Mouse (Mus musculus): Measurements from ENCODE around the gene Kdm4c. TPM values are rescaled to one million over a fixed set of nuclear protein-coding genes. Genes with fewer than 3 reads are reported as not detected.

Kdm4c gene
- polyA plus RNA-seq, 1 experiment from 2014 or later, result 11.9 TPM

DNA sequence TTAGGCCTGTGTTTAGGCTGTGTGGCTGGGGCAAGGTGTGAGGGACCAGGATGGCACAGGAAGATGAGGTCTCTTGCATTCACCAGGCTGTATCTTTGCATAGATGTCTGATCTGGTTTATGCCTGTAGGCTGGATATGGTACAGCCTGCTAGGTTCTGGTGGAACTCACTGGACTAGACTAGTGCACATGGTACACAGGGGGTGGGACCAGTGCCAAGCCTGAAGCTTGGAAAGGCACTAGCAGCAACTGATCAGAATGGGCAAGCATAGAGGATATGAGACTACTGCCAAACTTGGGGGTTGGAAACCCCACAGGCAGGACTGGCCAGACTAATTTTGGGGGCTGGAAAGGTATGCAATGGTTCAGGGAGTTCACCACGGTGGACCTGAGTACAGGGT lies 35.2 kb downstream of the Kdm4c start:
- H3K9me3 ChIP-seq (replicated peaks; ENCODE audit: control insufficient read depth, low read length), result no peaks in the 10 kb centered on the region
- H3K4me1 ChIP-seq (ENCODE audit: control insufficient read depth, insufficient read depth, low read length), result no peaks in the 10 kb centered on the region
- no peak for ATAC-seq (replicated peaks; ENCODE audit: insufficient number of reproducible peaks, low FRiP score, low TSS enrichment)
- H3K4me2 ChIP-seq, result no peak overlapping the region
- no peak overlapping the region for H3K27ac ChIP-seq (ENCODE audit: low read depth, low read length)
- no peak overlapping the region for H3K4me3 ChIP-seq (ENCODE audit: low read depth, low read length)
- H3K27me3 ChIP-seq (ENCODE audit: control insufficient read depth, insufficient read depth, low read length), result no peaks in the 10 kb centered on the region
- no peak overlapping the region for H3K9ac ChIP-seq (ENCODE audit: low read depth, low read length)
- no peaks in the 10 kb centered on the region for H3K36me3 ChIP-seq (ENCODE audit: control insufficient read depth, insufficient read depth, low read length)
- WGBS (ENCODE audit: insufficient replicate concordance), result 90% methylated on average over 1 of the region's 1 CpGs

GRCm38 (mm10) chr4:74280170-74280569 lies 37.9 kb downstream of the Kdm4c start:
- Histone ChIP-seq H3K9ac (ENCODE audit: low read depth, low read length) (no peak overlapping the region), H3K27me3 (ENCODE audit: control insufficient read depth, insufficient read depth, low read length) (no peaks in the 10 kb centered on the region), H3K4me2 (no peak overlapping the region), H3K36me3 (ENCODE audit: control insufficient read depth, insufficient read depth, low read length) (no peaks in the 10 kb centered on the region), H3K27ac (ENCODE audit: low read depth, low read length) (no peak overlapping the region), H3K4me1 (ENCODE audit: control insufficient read depth, insufficient read depth, low read length) (no peaks in the 10 kb centered on the region), H3K4me3 (ENCODE audit: low read depth, low read length) (no peak overlapping the region), H3K9me3 (replicated peaks; ENCODE audit: control insufficient read depth, low read length) (no peaks in the 10 kb centered on the region)
- no peak for ATAC-seq (replicated peaks; ENCODE audit: insufficient number of reproducible peaks, low FRiP score, low TSS enrichment)
- 77% methylated on average over 3 of the region's 3 CpGs for WGBS (ENCODE audit: insufficient replicate concordance)

GRCm38 (mm10) chr4:74287851-74288250 lies 45.6 kb downstream of the Kdm4c start:
- Histone ChIP-seq H3K9me3 (replicated peaks; ENCODE audit: control insufficient read depth, low read length) (no peaks in the 10 kb centered on the region), H3K4me1 (ENCODE audit: control insufficient read depth, insufficient read depth, low read length) (no peaks in the 10 kb centered on the region), H3K27ac (ENCODE audit: low read depth, low read length) (no peak overlapping the region), H3K27me3 (ENCODE audit: control insufficient read depth, insufficient read depth, low read length) (no peaks in the 10 kb centered on the region), H3K4me2 (no peak overlapping the region), H3K4me3 (ENCODE audit: low read depth, low read length) (no peak overlapping the region), H3K9ac (ENCODE audit: low read depth, low read length) (no peak overlapping the region), H3K36me3 (ENCODE audit: control insufficient read depth, insufficient read depth, low read length) (no peaks in the 10 kb centered on the region)
- no peak for ATAC-seq (replicated peaks; ENCODE audit: insufficient number of reproducible peaks, low FRiP score, low TSS enrichment)
- 92% methylated on average over 3 of the region's 3 CpGs for WGBS (ENCODE audit: insufficient replicate concordance)

DNA sequence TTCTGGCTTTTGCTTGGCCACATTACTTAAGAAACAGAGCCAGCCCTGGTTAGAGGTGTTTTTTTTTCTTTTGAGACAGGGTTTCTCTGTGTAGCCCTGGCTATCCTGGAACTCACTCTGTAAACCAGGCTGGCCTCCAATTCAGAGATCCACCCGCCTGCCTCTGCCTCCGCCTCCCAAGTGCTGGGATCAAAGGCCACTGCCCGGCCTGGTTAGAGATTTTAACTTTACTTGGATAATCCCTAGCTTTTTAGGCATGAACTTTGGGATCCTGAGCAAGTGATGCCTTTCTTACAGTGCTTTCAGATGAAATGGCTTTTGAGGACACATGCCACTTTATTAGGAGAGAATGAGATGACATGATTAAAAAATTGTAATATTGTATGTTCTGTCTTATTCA lies 52.4 kb downstream of the Kdm4c start:
- no peak overlapping the region for H3K4me2 ChIP-seq
- WGBS (ENCODE audit: insufficient replicate concordance), result 80% methylated on average over 3 of the region's 3 CpGs
- H3K36me3 ChIP-seq (ENCODE audit: control insufficient read depth, insufficient read depth, low read length), result no peaks in the 10 kb centered on the region
- no peaks in the 10 kb centered on the region for H3K4me1 ChIP-seq (ENCODE audit: control insufficient read depth, insufficient read depth, low read length)
- no peak overlapping the region for H3K27ac ChIP-seq (ENCODE audit: low read depth, low read length)
- ATAC-seq (replicated peaks; ENCODE audit: insufficient number of reproducible peaks, low FRiP score, low TSS enrichment), result no peak
- no peaks in the 10 kb centered on the region for H3K9me3 ChIP-seq (replicated peaks; ENCODE audit: control insufficient read depth, low read length)
- no peak overlapping the region for H3K9ac ChIP-seq (ENCODE audit: low read depth, low read length)
- H3K4me3 ChIP-seq (ENCODE audit: low read depth, low read length), result no peak overlapping the region
- H3K27me3 ChIP-seq (ENCODE audit: control insufficient read depth, insufficient read depth, low read length), result no peaks in the 10 kb centered on the region

DNA sequence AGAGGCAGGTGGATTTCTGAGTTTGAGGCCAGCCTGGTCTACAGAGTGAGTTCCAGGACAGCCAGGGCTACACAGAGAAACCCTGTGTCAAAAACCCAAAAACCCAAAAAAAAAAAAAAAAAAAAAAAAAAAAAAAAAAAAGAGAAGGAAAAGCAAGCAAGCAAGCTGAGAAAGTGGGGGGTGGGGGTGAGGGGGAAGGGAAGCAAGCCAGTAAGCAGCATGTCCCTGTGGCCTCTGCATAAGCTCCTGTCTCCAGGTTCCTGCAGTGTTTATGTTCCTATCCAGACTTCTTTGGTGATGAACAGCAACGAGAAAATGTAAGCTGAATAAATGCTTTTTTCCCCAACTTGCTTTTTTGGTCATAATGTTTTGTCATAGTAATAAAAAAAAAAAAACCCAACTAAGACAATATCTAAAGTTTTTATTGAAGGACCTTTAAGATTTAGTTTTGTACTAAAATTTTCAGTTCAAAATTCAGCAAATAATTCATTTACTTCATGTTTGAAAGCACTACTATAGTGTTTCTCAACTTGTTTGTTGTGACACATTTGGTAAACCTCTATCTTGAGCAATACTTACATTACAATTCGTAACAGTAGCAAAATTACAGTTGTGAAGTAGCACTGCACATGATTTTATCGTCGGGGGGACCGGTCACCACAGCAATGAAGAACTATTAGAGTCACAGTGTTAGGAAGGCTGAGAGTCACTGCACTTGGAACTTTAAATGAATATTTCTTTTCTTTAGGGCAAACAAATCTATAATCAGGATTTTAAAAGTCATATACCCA lies 63.2 kb downstream of the Kdm4c start:
- no peak for ATAC-seq (replicated peaks; ENCODE audit: insufficient number of reproducible peaks, low FRiP score, low TSS enrichment)
- no peak overlapping the region for H3K4me3 ChIP-seq (ENCODE audit: low read depth, low read length)
- H3K27me3 ChIP-seq (ENCODE audit: control insufficient read depth, insufficient read depth, low read length), result no peaks in the 10 kb centered on the region
- H3K36me3 ChIP-seq (ENCODE audit: control insufficient read depth, insufficient read depth, low read length), result peaks cover under 1% of the 10 kb centered on the region; the same call in 1 of the 2 replicates
- H3K27ac ChIP-seq (ENCODE audit: low read depth, low read length), result no peak overlapping the region
- H3K9ac ChIP-seq (ENCODE audit: low read depth, low read length), result no peak overlapping the region
- H3K9me3 ChIP-seq (replicated peaks; ENCODE audit: control insufficient read depth, low read length), result no peaks in the 10 kb centered on the region
- 91% methylated on average over 5 of the region's 5 CpGs for WGBS (ENCODE audit: insufficient replicate concordance)
- H3K4me1 ChIP-seq (ENCODE audit: control insufficient read depth, insufficient read depth, low read length), result no peaks in the 10 kb centered on the region
- no peak overlapping the region for H3K4me2 ChIP-seq

GRCm38 (mm10) chr4:74311135-74311534 lies 68.8 kb downstream of the Kdm4c start:
- no peak overlapping the region for H3K4me2 ChIP-seq
- 0 out of 2 replicates have a peak, but pooled peaks cover 3% of the 10 kb centered on the region for H3K36me3 ChIP-seq (ENCODE audit: control insufficient read depth, insufficient read depth, low read length)
- H3K4me1 ChIP-seq (ENCODE audit: control insufficient read depth, insufficient read depth, low read length), result no peaks in the 10 kb centered on the region
- no peaks in the 10 kb centered on the region for H3K27me3 ChIP-seq (ENCODE audit: control insufficient read depth, insufficient read depth, low read length)
- 89% methylated on average over 5 of the region's 5 CpGs for WGBS (ENCODE audit: insufficient replicate concordance)
- H3K9ac ChIP-seq (ENCODE audit: low read depth, low read length), result no peak overlapping the region
- H3K9me3 ChIP-seq (replicated peaks; ENCODE audit: control insufficient read depth, low read length), result no peaks in the 10 kb centered on the region
- H3K27ac ChIP-seq (ENCODE audit: low read depth, low read length), result no peak overlapping the region
- ATAC-seq (replicated peaks; ENCODE audit: insufficient number of reproducible peaks, low FRiP score, low TSS enrichment), result no peak
- H3K4me3 ChIP-seq (ENCODE audit: low read depth, low read length), result no peak overlapping the region

GRCm38 (mm10) chr4:74312858-74313257 lies 70.6 kb downstream of the Kdm4c start:
- 0 out of 2 replicates have a peak, but pooled peaks cover 3% of the 10 kb centered on the region for H3K36me3 ChIP-seq (ENCODE audit: control insufficient read depth, insufficient read depth, low read length)
- no peaks in the 10 kb centered on the region for H3K4me1 ChIP-seq (ENCODE audit: control insufficient read depth, insufficient read depth, low read length)
- H3K9me3 ChIP-seq (replicated peaks; ENCODE audit: control insufficient read depth, low read length), result no peaks in the 10 kb centered on the region
- no peaks in the 10 kb centered on the region for H3K27me3 ChIP-seq (ENCODE audit: control insufficient read depth, insufficient read depth, low read length)
- no peak overlapping the region for H3K4me2 ChIP-seq
- ATAC-seq (replicated peaks; ENCODE audit: insufficient number of reproducible peaks, low FRiP score, low TSS enrichment), result no peak
- WGBS (ENCODE audit: insufficient replicate concordance), result 92% methylated on average over 2 of the region's 2 CpGs
- no peak overlapping the region for H3K27ac ChIP-seq (ENCODE audit: low read depth, low read length)
- H3K9ac ChIP-seq (ENCODE audit: low read depth, low read length), result no peak overlapping the region
- no peak overlapping the region for H3K4me3 ChIP-seq (ENCODE audit: low read depth, low read length)

- no peaks in the 10 kb centered on the region for H3K9me3 ChIP-seq (replicated peaks; ENCODE audit: control insufficient read depth, low read length)
- H3K27ac ChIP-seq (ENCODE audit: low read depth, low read length), result no peak overlapping the region
- no peaks in the 10 kb centered on the region for H3K27me3 ChIP-seq (ENCODE audit: control insufficient read depth, insufficient read depth, low read length)
- no peak for ATAC-seq (replicated peaks; ENCODE audit: insufficient number of reproducible peaks, low FRiP score, low TSS enrichment)
- H3K4me3 ChIP-seq (ENCODE audit: low read depth, low read length), result no peak overlapping the region
- H3K36me3 ChIP-seq (ENCODE audit: control insufficient read depth, insufficient read depth, low read length), result 0 out of 2 replicates have a peak, but pooled peaks cover 3% of the 10 kb centered on the region
- H3K4me2 ChIP-seq, result no peak overlapping the region
- 90% methylated on average over 5 of the region's 5 CpGs for WGBS (ENCODE audit: insufficient replicate concordance)
- no peaks in the 10 kb centered on the region for H3K4me1 ChIP-seq (ENCODE audit: control insufficient read depth, insufficient read depth, low read length)
- H3K9ac ChIP-seq (ENCODE audit: low read depth, low read length), result no peak overlapping the region
Observed at GRCm38 (mm10) chr4:74315388-74315787, 73.1 kb downstream of the Kdm4c start.

DNA sequence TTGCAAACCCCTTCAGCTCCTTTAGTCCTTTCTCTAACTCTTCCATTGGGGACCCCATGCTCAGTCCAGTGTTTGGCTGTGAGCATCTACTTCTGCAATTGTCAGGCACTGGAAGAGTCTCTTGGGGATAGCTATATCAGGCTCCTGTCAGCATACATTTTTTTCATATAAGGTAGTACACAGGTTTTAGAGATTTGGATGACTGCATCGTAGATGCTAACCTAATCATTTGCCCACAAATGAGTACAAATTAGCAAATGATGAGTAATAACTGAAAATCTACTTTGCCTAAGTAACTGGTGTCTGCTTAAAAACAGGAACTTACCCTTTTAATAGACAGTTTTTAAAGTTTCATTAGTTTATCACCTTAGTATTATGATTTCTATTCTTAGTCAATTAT lies 77.0 kb downstream of the Kdm4c start:
- 0 out of 2 replicates have a peak, but pooled peaks cover 3% of the 10 kb centered on the region for H3K36me3 ChIP-seq (ENCODE audit: control insufficient read depth, insufficient read depth, low read length)
- no peak overlapping the region for H3K9ac ChIP-seq (ENCODE audit: low read depth, low read length)
- no peak overlapping the region for H3K27ac ChIP-seq (ENCODE audit: low read depth, low read length)
- no peak overlapping the region for H3K4me3 ChIP-seq (ENCODE audit: low read depth, low read length)
- 98% methylated on average over 1 of the region's 1 CpGs for WGBS (ENCODE audit: insufficient replicate concordance)
- no peak overlapping the region for H3K4me2 ChIP-seq
- ATAC-seq (replicated peaks; ENCODE audit: insufficient number of reproducible peaks, low FRiP score, low TSS enrichment), result no peak
- no peaks in the 10 kb centered on the region for H3K9me3 ChIP-seq (replicated peaks; ENCODE audit: control insufficient read depth, low read length)
- no peaks in the 10 kb centered on the region for H3K4me1 ChIP-seq (ENCODE audit: control insufficient read depth, insufficient read depth, low read length)
- no peaks in the 10 kb centered on the region for H3K27me3 ChIP-seq (ENCODE audit: control insufficient read depth, insufficient read depth, low read length)

Data from heart, embryonic 11.5 days (tissue).